Mouse (Mus musculus): Measurements from ENCODE around the gene Ncan.
"Not testable (repeated sequence)": the region's sequence is repeated elsewhere in the genome, so short reads cannot be mapped to it uniquely, and the experiment has no call there.

The Ncan gene

DNA sequence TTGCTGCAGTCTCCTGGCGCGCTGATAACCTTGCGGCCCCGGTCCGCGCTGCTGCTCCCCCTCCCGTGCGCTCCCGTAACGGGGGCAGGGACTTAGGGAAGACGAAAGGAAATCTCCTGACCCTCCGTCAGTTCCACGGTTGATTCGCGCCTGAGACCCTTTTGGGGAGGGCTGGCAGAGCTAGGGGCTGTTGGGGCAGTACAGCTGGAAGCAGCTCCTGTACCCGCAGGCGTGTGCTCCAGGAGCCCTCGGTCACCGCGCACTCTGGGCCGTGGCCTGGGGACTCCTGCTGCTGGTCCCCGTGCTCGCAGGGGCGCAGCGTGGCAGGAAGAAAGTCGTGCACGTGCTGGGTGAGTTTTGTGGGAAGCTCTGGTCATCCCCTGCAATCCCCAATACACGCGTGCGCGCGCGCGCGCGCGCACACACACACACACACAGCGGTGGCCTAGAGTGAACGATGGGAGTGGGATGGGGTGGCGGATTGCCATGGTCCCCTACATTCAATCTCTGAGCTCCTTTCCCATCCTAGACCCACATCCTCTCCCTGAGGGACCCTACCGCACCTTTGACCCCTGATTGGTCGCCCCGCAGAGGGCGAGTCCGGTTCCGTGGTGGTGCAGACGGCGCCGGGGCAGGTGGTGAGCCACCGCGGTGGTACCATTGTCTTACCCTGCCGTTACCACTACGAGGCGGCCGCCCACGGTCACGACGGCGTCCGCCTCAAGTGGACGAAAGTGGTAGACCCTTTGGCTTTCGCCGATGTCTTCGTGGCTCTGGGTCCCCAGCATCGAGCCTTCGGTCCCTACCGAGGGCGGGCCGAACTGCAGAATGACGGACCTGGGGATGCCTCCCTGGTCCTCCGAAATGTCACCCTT lies 36.2 kb downstream of the Ncan start:
- DNase-seq (ENCODE audit: inconsistent age in 2 of 2, low spot score in 1 of 2) = peak in 1 of 2 experiments; percentile 52

GRCm38 (mm10) chr8:70083285-70083684 lies 37.4 kb downstream of the Ncan start, which contains the start of gene Hapln4:
Hapln4 (plus strand) TSS chr8:70083457.
- DNase-seq (ENCODE audit: inconsistent age in 2 of 2, low spot score in 1 of 2) = peak; percentile 65 to 76

DNA sequence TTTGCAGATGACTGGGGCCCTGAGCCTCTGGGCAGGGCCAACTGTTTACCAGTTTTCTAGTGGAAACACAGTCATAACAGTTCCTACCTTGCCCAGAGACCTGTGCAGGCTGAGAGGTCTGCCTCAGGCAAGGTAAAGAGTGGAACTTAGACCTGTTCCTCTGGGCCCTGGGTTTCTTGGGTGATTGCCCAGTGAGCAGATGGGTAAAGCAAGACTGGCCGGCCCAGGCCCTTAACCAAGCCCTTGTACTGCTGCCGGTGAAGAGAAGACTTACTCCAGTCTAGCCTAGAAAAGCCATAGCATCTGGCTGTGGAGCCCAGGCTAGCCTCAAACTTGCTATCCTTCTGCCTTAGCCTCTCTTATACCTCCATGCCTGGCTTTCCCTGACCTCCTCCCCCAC lies 38.7 kb downstream of the Ncan start:
- DNase-seq (ENCODE audit: inconsistent age in 2 of 2, low spot score in 1 of 2) = no peak

DNA sequence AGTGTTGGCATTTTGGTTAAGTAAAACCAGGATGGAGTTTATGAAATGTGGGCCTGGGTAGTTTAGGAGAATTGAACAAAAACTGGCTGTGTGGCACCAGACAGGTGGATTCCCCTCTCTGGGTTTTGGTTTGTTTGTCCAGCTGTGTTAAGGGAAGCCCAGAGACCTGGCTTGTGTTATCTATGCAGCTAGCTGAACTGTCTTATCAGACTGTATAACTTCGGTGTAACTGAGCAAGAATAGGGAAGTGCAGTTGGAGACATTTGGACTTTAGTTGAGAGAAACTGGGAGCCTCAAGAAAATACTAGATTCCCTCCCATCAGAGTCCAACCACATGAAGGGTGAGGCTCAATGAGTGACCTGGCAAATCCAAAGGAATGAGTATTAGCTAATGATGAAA lies 47.0 kb downstream of the Ncan start:
- DNase-seq (ENCODE audit: inconsistent age in 2 of 2, low spot score in 1 of 2) = no peak

DNA sequence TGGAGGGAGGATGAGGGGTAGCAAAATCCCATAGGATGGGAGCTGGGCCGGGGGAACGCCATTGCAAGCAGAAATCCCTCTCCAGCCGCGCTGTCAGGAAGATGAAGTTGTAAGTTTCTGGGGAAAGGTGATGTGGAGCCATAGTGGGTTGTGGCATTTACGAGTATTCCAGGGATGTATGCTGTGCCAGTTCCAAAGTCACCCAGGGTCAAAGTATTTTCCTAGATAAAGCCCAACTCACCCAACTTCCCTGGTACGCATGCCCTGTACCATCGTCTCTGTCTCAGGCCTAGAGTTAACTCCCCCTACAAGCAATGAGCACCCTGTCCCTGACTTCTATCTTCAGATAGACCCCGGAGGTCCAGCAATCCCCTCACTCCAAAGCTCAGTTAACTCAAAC lies 47.6 kb downstream of the Ncan start:
- no peak for DNase-seq (ENCODE audit: inconsistent age in 2 of 2, low spot score in 1 of 2)

DNA sequence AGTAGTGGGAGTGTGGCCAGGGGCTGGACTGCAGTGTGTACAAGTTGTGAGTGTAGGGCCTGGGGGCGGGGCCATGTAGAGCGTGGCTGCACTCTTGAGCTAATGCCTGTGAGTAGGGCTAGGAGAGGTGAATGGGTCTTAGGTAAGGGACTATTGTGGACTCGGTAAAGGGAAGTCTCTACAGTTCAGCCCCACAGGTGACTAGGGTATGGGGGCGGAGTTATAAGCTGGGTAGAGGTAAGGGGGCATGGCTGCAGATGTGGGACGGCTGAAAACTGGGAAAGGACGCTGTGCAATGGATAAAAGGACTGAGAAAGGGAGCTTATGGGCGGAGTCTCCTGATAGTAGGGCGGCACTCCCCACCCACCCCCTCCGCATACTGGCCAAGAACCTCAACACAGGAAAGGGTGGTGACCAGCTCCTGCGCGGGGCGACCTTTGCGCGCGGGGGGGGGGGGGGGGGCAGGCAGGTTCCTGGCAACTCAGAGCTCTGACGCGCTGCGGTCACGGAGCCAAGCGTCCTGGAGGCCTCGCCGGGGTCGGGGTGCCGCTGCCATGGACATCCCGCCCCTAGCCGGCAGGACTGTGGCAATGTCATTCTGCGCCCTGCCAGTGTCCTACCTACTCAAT lies 48.1 kb downstream of the Ncan start, which contains the start of gene Tm6sf2:
Gene Tm6sf2 (plus strand): TSS at position 484 of the 629 bp plus-strand sequence.
- peak; percentile 51 to 69 for DNase-seq (ENCODE audit: inconsistent age in 2 of 2, low spot score in 1 of 2)

GRCm38 (mm10) chr8:70071836-70072440 lies 48.7 kb downstream of the Ncan start:
- DNase-seq (ENCODE audit: inconsistent age in 2 of 2, low spot score in 1 of 2) = peak in 1 of 2 experiments; percentile 26

DNA sequence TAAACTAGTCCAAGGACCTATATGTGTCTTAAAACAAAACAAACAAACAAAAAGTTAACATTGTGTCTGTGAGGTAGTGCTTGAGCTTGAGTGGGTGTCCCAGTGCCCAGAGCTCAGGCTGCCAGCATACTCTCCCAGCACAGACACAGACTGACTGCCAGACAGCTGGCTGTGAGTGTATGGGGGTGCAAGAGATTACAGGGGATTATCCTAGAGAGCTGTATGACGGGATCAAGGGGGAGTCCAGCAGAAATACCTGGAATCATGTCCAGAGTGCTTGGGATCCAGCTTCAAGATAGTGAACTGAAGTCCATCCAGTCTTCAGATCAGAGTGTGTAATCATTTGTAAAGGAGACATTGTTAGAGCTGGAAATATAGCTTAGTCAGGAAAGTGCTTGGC lies 63.0 kb downstream of the Ncan start:
- DNase-seq (ENCODE audit: inconsistent age in 2 of 2, low spot score in 1 of 2) = no peak

- DNase-seq (ENCODE audit: inconsistent age in 2 of 2, low spot score in 1 of 2) = not testable (repeated sequence)
Observed at GRCm38 (mm10) chr8:70050434-70050833, 70.2 kb downstream of the Ncan start.

DNA sequence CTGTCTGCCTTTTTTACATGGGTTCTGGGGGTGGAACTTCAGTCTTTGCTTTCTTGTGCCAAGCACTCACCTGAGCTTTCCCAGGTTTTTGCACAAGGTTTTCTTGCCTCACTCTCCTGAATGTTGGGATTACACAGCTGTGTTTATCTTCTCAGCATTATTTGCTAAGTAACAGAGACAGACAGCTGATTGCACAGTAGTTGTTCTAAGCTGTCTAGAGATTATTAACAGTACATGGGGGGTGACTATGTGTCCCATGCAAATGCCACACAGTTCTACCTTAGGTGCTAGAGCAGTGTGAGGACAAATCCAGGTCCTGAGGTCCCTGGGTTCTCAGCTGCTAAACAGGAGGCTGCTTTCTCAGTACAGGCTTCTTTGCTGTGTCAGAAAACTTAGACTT lies 71.0 kb downstream of the Ncan start:
- no peak for DNase-seq (ENCODE audit: inconsistent age in 2 of 2, low spot score in 1 of 2)

GRCm38 (mm10) chr8:70043996-70044395 lies 76.7 kb downstream of the Ncan start:
- DNase-seq (ENCODE audit: inconsistent age in 2 of 2, low spot score in 1 of 2) = no peak
